Mouse (Mus musculus) urinary bladder, postnatal 10 days (tissue): ENCODE results near the gene Tnfrsf13b.
"Not testable (repeated sequence)": the region's sequence is repeated elsewhere in the genome, so short reads cannot be mapped to it uniquely, and the experiment has no call there.

ENCODE experiments used
- DNase-seq: peaks from one replicate; pipeline ENCODE4 v3.0.0; 2022; ENCODE audit warnings: low spot score

Tnfrsf13b gene

GRCm38 (mm10) chr11:61127421-61128055 is 983 bp downstream of the Tnfrsf13b start:
- DNase-seq, result no peak

GRCm38 (mm10) chr11:61129305-61129704 is 2.8 kb downstream of the Tnfrsf13b start:
- no peak for DNase-seq

- not testable (repeated sequence) for DNase-seq
Observed at GRCm38 (mm10) chr11:61130646-61131045, 4.1 kb downstream of the Tnfrsf13b start.

GRCm38 (mm10) chr11:61132943-61133342 is 6.4 kb downstream of the Tnfrsf13b start:
- no peak for DNase-seq

GRCm38 (mm10) chr11:61141693-61142092 is 15.1 kb downstream of the Tnfrsf13b start:
- DNase-seq, result no peak

GRCm38 (mm10) chr11:61142262-61142661 is 15.7 kb downstream of the Tnfrsf13b start:
- DNase-seq, result no peak

GRCm38 (mm10) chr11:61142941-61143530 is 16.5 kb downstream of the Tnfrsf13b start:
- DNase-seq, result no peak

GRCm38 (mm10) chr11:61143564-61144469 is 17.3 kb downstream of the Tnfrsf13b start:
- no peak for DNase-seq

- no peak for DNase-seq
Observed at GRCm38 (mm10) chr11:61145551-61145950, 19.0 kb downstream of the Tnfrsf13b start.

GRCm38 (mm10) chr11:61146645-61147299 is 20.2 kb downstream of the Tnfrsf13b start:
- no peak for DNase-seq

- no peak for DNase-seq
Observed at GRCm38 (mm10) chr11:61147300-61147683, 20.7 kb downstream of the Tnfrsf13b start.

GRCm38 (mm10) chr11:61150233-61151001 is 23.9 kb downstream of the Tnfrsf13b start:
- no peak for DNase-seq

GRCm38 (mm10) chr11:61155727-61156126 is 29.2 kb downstream of the Tnfrsf13b start:
- DNase-seq, result no peak

GRCm38 (mm10) chr11:61158141-61158540 is 31.6 kb downstream of the Tnfrsf13b start:
- DNase-seq, result no peak

- DNase-seq, result no peak
Observed at GRCm38 (mm10) chr11:61159796-61160732, 33.5 kb downstream of the Tnfrsf13b start.

- DNase-seq, result no peak
Observed at GRCm38 (mm10) chr11:61161121-61161520, 34.6 kb downstream of the Tnfrsf13b start.

- DNase-seq, result no peak
Observed at GRCm38 (mm10) chr11:61162776-61163175, 36.2 kb downstream of the Tnfrsf13b start.

- no peak for DNase-seq
Observed at GRCm38 (mm10) chr11:61163341-61163740, 36.8 kb downstream of the Tnfrsf13b start.

GRCm38 (mm10) chr11:61164366-61164765 is 37.8 kb downstream of the Tnfrsf13b start:
- no peak for DNase-seq

- DNase-seq, result no peak
Observed at GRCm38 (mm10) chr11:61164881-61165280, 38.3 kb downstream of the Tnfrsf13b start.
